Mouse (Mus musculus): ENCODE results near the gene Krt23. TPM values are rescaled to one million over a fixed set of nuclear protein-coding genes. Genes with fewer than 3 reads are reported as not detected.

Gene Krt23
- total RNA-seq, 2 experiments from 2014 or later, result 0.16 TPM; not detected in 1

- no peak for DNase-seq (ENCODE audit: low spot score in 2 of 2)
These were observed 38.2 kb downstream of the Krt23 start for GRCm38 (mm10) chr11:99454759-99455158.

GRCm38 (mm10) chr11:99454044-99454443, 38.9 kb downstream of the Krt23 start:
- DNase-seq (ENCODE audit: low spot score in 2 of 2), result no peak

DNA sequence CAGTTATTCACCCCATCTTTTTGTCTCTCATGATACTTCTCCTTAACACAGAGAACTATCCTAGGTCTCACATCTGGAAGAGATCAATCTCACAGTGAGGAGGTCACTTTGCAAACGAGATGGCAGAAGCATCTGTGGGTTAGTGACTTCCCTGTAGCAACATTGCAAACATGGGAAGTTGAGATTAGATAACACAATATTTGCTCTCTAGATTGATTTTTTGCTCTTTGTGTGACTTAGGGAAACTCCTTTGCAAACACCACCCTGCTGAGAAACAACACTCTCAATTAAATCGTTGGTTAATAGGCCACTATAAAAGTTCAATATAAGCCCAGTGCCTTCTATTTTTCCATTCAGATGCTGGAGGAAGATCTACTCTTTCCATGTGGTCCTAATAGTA, 44.2 kb downstream of the Krt23 start:
- no peak for DNase-seq (ENCODE audit: low spot score in 2 of 2)

GRCm38 (mm10) chr11:99441220-99441619, 51.7 kb downstream of the Krt23 start:
- DNase-seq (ENCODE audit: low spot score in 2 of 2), result no peak

GRCm38 (mm10) chr11:99439465-99439864, 53.5 kb downstream of the Krt23 start:
- DNase-seq (ENCODE audit: low spot score in 2 of 2), result no peak

GRCm38 (mm10) chr11:99437972-99438371, 55.0 kb downstream of the Krt23 start, which contains the start of gene Krt20:
Krt20 (minus strand) TSS chr11:99438150.
- DNase-seq (ENCODE audit: low spot score in 2 of 2), result no peak

DNA sequence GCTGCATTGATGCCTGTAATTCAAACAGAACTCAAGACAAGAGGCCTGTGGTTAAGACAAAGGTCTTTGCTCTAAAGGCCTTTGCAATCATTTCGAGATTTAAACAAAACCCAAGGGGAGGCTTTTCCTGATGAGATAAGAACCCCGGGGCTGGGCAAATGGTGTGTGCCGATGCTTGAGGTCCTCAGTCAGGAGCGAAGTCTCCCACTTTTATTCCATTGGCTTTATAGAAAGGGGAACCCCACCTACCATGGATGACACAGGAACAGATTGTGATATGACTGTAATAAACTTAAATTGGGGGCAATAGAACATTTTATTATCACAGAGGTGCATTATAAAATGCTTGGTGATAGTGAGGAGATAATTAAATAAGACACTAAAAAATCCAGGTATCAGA, 56.3 kb downstream of the Krt23 start:
- no peak for DNase-seq (ENCODE audit: low spot score in 2 of 2)

- DNase-seq (ENCODE audit: low spot score in 2 of 2), result peak in 1 of 2 experiments; percentile 14
These were observed 62.3 kb downstream of the Krt23 start for GRCm38 (mm10) chr11:99430670-99431069.

Other genes starting within 250 kb of the Krt23 start
- 1 to 10 TPM; 2.0 to 2.6 TPM for gene Krt222, start 249.1 kb downstream of the Krt23 start, total RNA-seq (2021)
- not detected for gene Krt24, start 207.9 kb downstream of the Krt23 start, total RNA-seq (2021)
- under 1 TPM in 1 of 2 experiments, not detected in 1; 0.21 TPM for gene Krt25, start 170.2 kb downstream of the Krt23 start, total RNA-seq (2021)
- gene Krt26, start 155.2 kb downstream of the Krt23 start, total RNA-seq (2021), result not detected
- under 1 TPM in 1 of 2 experiments, not detected in 1; 0.18 TPM for gene Krt27, start 142.0 kb downstream of the Krt23 start, total RNA-seq (2021)
- gene Krt28, start 118.2 kb downstream of the Krt23 start, total RNA-seq (2021), result not detected
- 1 to 10 TPM; 7.6 to 8.2 TPM for gene Krt10, start 103.8 kb downstream of the Krt23 start, total RNA-seq (2021)
- not detected for gene Krt12, start 70.9 kb downstream of the Krt23 start, total RNA-seq (2021)
- under 1 TPM in 1 of 2 experiments, not detected in 1; 0.32 TPM for gene Krt20, start 55.0 kb downstream of the Krt23 start, total RNA-seq (2021)
- not detected for gene Krt39, start 28.2 kb upstream of the Krt23 start, total RNA-seq (2021)
- gene Krt40, start 50.0 kb upstream of the Krt23 start, total RNA-seq (2021), result not detected
- gene Krtap3-3, start 57.7 kb upstream of the Krt23 start, total RNA-seq (2021), result not detected
- not detected for gene Krtap3-2, start 63.7 kb upstream of the Krt23 start, total RNA-seq (2021)
- not detected for gene Gm11939, start 66.3 kb upstream of the Krt23 start, total RNA-seq (2021)
- not detected for gene Krtap3-1, start 73.5 kb upstream of the Krt23 start, total RNA-seq (2021)
- gene Krtap1-5, start 87.9 kb upstream of the Krt23 start, total RNA-seq (2021), result not detected
- not detected for gene Krtap1-4, start 90.5 kb upstream of the Krt23 start, total RNA-seq (2021)
- gene Krtap1-3, start 98.2 kb upstream of the Krt23 start, total RNA-seq (2021), result not detected
- not detected for gene Krtap9-3, start 105.0 kb upstream of the Krt23 start, total RNA-seq (2021)
- not detected for gene Gm11938, start 110.2 kb upstream of the Krt23 start, total RNA-seq (2021)
- not detected for gene Gm11937, start 117.1 kb upstream of the Krt23 start, total RNA-seq (2021)
- not detected for gene Krtap2-4, start 121.7 kb upstream of the Krt23 start, total RNA-seq (2021)
- not detected for gene Gm11562, start 127.3 kb upstream of the Krt23 start, total RNA-seq (2021)
- not detected for gene Krtap4-1, start 135.1 kb upstream of the Krt23 start, total RNA-seq (2021)
- gene Krtap4-2, start 141.9 kb upstream of the Krt23 start, total RNA-seq (2021), result not detected
- not detected for gene Krtap4-7, start 151.0 kb upstream of the Krt23 start, total RNA-seq (2021)
- gene Gm11555, start 157.1 kb upstream of the Krt23 start, total RNA-seq (2021), result not detected
- not detected for gene Gm11563, start 165.8 kb upstream of the Krt23 start, total RNA-seq (2021)
- gene Krtap4-6, start 172.8 kb upstream of the Krt23 start, total RNA-seq (2021), result not detected
- gene Gm14190, start 197.6 kb upstream of the Krt23 start, total RNA-seq (2021), result not detected
- gene Gm14180, start 241.2 kb upstream of the Krt23 start, total RNA-seq (2021), result not detected

Measured in gastrocnemius, postnatal 4 days (tissue).